Mouse (Mus musculus) liver (tissue): ENCODE measurements around the gene Pilra.
"Not testable (repeated sequence)": the region's sequence is repeated elsewhere in the genome, so short reads cannot be mapped to it uniquely, and the experiment has no call there.

Source experiments
- DNase-seq: peaks from one replicate; pipeline ENCODE4 v3.0.0-alpha.2; 2020; ENCODE audit warnings: mixed read lengths

Pilra gene

DNA sequence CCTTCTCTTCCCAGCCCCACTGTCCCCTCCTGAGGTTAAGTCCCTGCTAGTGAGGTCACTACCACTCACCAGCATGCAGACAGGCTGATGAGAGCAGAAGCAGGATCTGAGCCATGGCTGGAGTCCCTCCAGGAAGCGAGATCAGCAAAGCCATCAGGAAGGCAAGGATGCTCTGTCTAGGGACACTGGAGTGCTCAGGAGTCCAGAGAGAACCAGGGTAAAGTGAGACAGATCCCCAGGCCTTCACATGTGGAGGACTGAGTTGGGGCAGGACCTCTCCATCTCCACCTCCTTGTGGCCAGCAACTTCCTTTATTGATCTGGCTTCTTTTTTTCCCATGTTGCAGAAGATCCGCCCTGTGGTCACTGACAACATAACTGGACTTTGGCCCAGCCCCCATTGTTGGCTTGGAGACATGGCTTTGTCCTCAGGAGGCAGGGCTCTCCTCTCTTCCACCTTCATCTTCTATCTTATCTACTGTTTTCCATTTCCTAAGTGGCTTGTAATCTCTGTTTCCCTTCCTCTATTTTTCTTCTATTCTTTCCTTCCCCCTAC lies at the start of gene Pilra:
Pilra (minus strand) TSS at position 316 of the 555 bp plus-strand sequence.
- DNase-seq, result not testable (repeated sequence)

GRCm38 (mm10) chr5:137883345-137883744 lies 47.3 kb upstream of the Pilra start:
- DNase-seq, result no peak

GRCm38 (mm10) chr5:137882922-137883321 lies 46.8 kb upstream of the Pilra start:
- no peak for DNase-seq

GRCm38 (mm10) chr5:137877860-137878259 lies 41.8 kb upstream of the Pilra start:
- peak; percentile 28 for DNase-seq

DNA sequence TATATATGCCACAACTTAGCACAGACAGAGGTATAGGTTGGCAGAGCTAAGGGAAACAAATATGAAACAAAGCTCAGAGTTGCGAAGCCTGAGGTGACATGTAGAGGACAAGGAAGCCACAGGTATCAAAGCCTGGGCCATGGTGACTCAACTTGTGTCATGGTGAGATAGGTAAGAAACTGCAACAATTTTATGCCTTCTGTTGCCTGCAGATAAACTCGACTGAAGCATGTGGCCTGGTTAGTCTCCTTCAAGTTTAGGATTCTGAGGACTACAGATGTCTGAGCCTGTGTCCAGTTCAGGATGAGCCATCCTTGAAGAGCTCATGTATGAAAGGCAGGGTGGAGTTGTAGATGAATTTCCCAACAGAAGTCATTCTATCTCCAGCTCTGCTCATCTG lies 39.0 kb upstream of the Pilra start:
- no peak for DNase-seq

GRCm38 (mm10) chr5:137872381-137872702 lies 36.3 kb upstream of the Pilra start:
- not testable (repeated sequence) for DNase-seq

- not testable (repeated sequence) for DNase-seq
Measured at GRCm38 (mm10) chr5:137871644-137872380, 35.7 kb upstream of the Pilra start, which contains the start of gene Pilrb2. Gene Pilrb2, minus strand, starts transcription at chr5:137871815.

DNA sequence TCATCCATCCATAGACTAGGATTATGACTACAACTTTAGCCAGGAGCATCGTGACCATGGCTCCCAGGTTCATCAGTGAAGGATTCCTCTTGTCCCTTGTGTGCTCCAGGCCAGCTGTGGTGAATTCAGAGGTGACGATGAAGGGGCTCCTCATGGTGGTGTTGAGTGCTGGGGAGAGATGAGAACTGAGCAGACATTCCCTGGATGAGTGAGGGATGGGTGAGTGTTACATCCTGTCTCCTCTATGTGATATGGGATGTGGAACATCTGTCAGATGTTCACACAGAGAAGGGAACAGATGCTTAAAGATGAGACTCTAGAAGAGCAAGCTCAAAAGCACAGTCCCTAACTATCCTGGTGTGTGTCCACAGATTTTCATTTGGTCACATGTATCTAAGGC lies 32.5 kb upstream of the Pilra start:
- DNase-seq, result not testable (repeated sequence)

DNA sequence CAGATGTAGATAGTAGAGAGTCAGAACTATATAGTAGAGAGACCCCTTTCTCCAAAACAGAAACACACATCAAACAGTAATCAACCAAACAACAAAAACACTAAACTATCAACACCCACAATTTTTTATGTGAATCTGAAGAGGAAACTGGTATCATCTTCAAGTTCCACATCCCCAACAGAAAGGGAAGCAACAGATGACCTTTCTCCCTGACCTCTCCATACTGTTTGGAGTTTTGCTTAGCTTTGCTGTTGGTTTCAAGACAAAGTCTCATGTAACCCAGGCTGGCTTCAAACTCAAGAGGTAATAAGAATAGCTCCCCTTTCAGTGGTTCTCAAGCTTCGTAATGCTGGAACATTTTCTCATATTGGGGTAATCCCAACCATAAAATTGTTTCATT lies 27.9 kb upstream of the Pilra start:
- not testable (repeated sequence) for DNase-seq

- not testable (repeated sequence) for DNase-seq
Measured at GRCm38 (mm10) chr5:137857960-137858710, 22.1 kb upstream of the Pilra start, which contains the start of gene Pilrb1. Gene Pilrb1, minus strand, starts transcription at chr5:137858106.

- not testable (repeated sequence) for DNase-seq
Measured at GRCm38 (mm10) chr5:137856870-137857269, 20.8 kb upstream of the Pilra start.

DNA sequence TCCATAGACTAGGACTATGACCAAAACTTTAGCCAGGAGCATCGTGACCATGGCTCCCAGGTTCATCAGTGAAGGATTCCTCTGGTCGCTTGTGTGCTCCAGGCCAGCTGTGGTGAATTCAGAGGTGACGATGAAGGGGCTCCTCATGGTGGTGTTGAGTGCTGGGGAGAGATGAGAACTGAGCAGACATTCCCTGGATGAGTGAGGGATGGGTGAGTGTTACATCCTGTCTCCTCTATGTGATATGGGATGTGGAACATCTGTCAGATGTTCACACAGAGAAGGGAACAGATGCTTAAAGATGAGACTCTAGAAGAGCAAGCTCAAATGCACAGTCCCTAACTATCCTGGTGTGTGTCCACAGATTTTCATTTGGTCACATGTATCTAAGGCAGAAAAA lies 18.8 kb upstream of the Pilra start:
- DNase-seq, result not testable (repeated sequence)

DNA sequence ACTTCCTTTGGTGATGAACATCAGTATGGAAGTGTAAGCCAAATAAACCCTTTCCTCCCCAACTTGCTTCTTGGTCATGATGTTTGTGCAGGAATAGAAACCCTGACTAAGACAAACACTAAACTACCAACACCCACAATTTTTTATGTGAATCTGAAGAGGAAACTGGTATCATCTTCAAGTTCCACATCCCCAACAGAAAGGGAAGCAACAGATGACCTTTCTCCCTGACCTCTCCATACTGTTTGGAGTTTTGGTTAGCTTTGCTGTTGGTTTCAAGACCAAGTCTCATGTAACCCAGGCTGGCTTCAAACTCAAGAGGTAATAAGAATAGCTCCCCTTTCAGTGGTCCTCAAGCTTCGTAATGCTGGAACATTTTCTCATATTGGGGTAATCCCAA lies 14.2 kb upstream of the Pilra start:
- not testable (repeated sequence) for DNase-seq

DNA sequence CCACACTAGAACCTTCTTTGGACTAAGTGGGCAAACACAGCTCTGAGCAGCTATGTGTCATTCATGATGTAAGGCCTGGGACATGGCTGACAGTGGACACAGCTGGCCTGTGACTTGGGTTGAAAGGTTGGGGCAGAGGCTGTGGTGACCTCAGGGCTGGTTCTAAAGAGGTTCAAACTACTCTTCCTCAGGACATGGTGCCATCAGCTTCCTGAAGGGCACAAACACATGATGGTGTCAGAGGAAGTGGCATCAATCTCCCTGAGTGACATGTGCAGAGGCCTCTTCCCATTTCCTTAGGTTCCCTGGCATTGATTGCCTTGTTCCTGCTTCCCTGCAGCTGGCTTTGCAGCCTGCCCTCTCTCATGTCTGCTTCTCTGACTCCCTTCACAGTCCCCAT lies 1.0 kb upstream of the Pilra start:
- DNase-seq, result not testable (repeated sequence)

- no peak for DNase-seq
Measured at GRCm38 (mm10) chr5:137836611-137837010, 530 bp upstream of the Pilra start.

DNA sequence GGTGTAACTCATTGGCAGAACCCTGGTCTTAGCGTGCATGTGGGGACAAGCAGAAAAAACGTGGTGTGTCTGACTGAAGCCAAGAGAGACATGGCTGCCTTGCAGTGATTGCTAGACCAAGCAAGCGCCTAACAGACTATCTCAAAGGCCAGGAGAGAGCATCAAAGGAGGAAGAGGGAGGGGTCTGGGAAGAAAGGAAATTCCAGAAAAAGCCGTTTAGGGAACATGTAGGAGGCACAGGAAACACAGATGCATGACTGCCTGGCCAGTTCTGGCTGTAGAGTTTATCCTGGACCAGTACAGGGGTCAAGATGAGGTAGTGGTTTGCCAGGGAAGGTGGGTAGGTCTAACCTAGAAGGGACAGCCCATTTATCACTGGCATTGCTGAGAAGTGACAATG lies 2.6 kb downstream of the Pilra start:
- DNase-seq, result no peak

GRCm38 (mm10) chr5:137831506-137831905 lies 4.6 kb downstream of the Pilra start:
- no peak for DNase-seq

- no peak for DNase-seq
Measured at GRCm38 (mm10) chr5:137831106-137831505, 5.0 kb downstream of the Pilra start.

- no peak for DNase-seq
Measured at GRCm38 (mm10) chr5:137830238-137830637, 5.8 kb downstream of the Pilra start.

GRCm38 (mm10) chr5:137828694-137829093 lies 7.4 kb downstream of the Pilra start:
- no peak for DNase-seq

- no peak for DNase-seq
Measured at GRCm38 (mm10) chr5:137826421-137826820, 9.7 kb downstream of the Pilra start.

GRCm38 (mm10) chr5:137825971-137826370 lies 10.1 kb downstream of the Pilra start:
- DNase-seq, result no peak

- no peak for DNase-seq
Measured at GRCm38 (mm10) chr5:137825030-137825429, 11.1 kb downstream of the Pilra start.
